Mouse (Mus musculus) E14TG2a.4 (cell line): Measurements from ENCODE around the gene Gata3.

Experiments
- CTCF ChIP-seq: conservative IDR thresholded peaks from 2 replicates; pipeline ENCODE4 v1.5.1; 2014; ENCODE audit warnings: low read length
- NANOG ChIP-seq: IDR thresholded peaks from 2 replicates; pipeline ENCODE4 v1.6.1; 2014; ENCODE audit warnings: borderline replicate concordance, low read length, mixed read lengths
- POU5F1 ChIP-seq: IDR thresholded peaks from 2 replicates; pipeline ENCODE4 v1.6.1; 2014; ENCODE audit warnings: low read length, borderline replicate concordance

DNA sequence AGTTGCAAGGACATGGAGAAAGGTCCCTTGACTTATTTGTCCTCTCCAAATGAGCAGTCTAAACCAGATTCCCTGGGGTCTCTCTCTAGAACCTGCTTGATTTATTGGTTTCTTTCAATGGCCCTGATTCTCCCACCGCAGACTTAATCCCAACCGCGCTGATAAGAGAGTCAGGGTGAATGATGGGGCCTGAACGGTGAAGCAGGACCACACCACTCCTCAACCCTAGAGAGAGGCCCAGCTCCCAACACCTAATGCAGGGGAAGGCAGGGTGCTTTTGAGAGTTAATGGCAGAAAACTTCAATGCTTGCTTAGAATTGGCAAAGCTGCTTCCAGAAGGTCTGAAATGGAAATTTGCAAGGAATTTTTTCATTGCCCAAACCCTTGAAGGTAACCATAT lies 14.6 kb downstream of the Gata3 start:
- TF ChIP-seq CTCF (no peak), NANOG (no peak), POU5F1 (no peak)
